Mouse (Mus musculus): ENCODE data around the gene Ptprs. TPM values are rescaled to one million over a fixed set of nuclear protein-coding genes. Genes with fewer than 3 reads are reported as not detected.

The Ptprs gene
- polyA plus RNA-seq, 1 experiment from 2014 or later = 106 TPM

DNA sequence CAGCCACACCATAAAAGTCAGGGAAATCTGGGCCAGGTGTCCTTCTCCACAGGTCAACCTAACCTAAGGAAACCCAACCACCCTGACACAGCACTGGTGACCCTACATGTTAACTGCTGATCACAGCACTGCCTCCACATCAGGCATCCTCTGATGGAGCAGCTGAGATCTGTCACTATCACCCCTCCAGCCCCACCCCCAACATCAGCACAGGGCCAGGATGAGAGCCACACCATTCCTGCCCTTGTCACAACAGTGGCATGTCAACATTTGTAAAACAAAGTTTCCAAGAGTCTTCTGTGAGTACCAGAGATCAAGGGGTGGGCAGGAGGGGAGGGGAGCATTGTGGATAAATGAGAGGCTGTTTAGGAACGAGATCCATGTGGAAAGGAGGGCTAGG, 12.8 kb downstream of the Ptprs start:
- Histone ChIP-seq H3K36me3 (0 out of 2 replicates have a peak, but pooled peaks cover 3% of the 10 kb centered on the region), H3K9ac (peak overlapping the region; percentile 43), H3K4me1 (peaks cover 81% of the 10 kb centered on the region), H3K4me2 (replicated peaks) (peak overlapping the region; percentile 88), H3K27me3 (no peaks in the 10 kb centered on the region), H3K4me3 (peak overlapping the region; percentile 75), H3K27ac (peak overlapping the region; percentile 93), H3K9me3 (no peaks in the 10 kb centered on the region)
- 14% methylated on average over 1 of the region's 1 CpGs for WGBS
- ATAC-seq (ENCODE audit: low FRiP score, low read depth) = no peak

DNA sequence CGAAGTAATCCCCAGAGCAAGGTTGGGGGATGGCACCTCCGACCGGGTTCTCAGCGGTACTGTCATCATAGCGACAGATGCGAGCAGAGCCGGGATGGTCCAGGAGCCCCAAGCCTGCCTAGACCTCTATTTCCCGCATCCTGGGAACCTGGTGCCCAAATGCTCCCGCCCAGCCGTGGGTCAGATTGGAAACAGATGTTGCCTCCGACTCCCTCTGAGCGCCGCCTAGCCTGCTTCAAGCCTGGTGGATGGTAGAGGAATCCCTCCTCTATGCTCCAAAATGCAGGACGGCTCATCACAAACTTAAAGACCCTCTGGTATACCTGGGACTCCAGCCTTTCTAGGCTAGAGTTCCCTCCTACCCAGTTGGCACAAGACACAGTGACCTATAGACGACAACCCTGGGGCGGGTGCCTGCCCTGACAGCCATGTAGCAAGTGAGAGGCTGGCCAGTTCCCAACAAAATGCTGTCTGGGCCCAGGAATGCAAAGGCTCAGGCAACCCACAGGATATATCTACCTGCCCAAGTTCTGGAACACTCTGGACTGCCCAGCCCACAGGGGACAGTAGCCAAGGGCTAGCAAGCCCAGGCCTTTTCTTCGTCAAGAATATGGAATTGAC, 13.3 kb downstream of the Ptprs start:
- Histone ChIP-seq H3K4me2 (replicated peaks) (peak overlapping the region; percentile 88), H3K4me1 (peaks cover 76% of the 10 kb centered on the region), H3K27ac (peak overlapping the region; percentile 93), H3K27me3 (no peaks in the 10 kb centered on the region), H3K36me3 (peaks cover 4% of the 10 kb centered on the region; the same call in 1 of the 2 replicates), H3K9ac (peak overlapping the region; percentile 43), H3K4me3 (peak overlapping the region; percentile 75), H3K9me3 (no peaks in the 10 kb centered on the region)
- WGBS = 2% methylated on average over 17 of the region's 17 CpGs
- ATAC-seq (ENCODE audit: low FRiP score, low read depth) = peak; percentile 21

DNA sequence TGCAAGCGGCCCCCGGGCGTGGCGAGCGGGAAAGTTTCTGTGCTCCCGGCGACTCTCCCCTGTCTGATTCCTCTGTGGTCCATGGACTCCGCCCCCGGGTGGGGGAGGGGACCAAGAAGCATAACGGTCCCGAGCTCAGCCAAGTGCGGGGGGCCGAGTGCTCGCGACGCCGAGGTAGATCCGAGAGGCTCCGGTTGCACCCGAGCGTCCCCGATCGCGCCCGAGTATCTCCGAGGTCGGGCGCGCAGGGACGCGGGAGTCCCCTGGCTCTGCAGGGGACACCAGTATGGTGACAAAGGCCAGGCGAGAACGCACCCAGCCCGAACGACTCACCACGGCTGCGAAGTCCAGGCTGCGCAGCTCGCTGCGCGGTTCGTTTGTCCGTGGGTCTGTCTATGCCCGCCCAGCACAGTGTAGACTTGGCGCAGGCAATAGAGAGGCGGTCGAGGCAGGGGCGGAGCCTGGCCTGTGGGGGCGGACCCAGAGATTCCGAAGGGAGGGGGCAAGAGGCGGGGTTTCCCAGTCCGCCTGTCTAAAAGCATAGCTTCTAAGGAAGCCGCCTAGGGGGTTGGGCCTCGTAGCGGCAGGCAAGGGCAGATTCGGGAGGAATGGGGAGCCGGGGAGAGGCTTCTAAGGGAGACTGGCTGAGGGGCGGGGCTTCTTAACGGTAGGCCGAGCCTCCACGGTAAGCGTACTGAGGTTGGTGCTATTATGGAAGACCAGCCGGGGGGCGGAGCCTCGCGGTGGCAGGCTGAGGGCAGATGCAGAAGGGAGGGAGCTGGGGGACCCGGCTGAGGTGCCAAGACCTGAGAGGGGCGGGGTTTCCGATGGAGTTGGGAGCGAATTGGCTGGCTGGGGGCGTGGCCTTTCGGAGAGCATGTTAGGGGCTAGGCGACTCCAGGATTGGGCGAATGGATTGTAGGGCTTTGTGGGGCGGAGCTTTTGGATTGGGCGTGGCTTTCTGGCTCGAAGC, 14.2 kb downstream of the Ptprs start:
- peaks cover 68% of the 10 kb centered on the region for H3K4me1 ChIP-seq
- peak overlapping the region; percentile 75 for H3K4me3 ChIP-seq
- peaks cover 12% of the 10 kb centered on the region for H3K36me3 ChIP-seq
- no peaks in the 10 kb centered on the region for H3K27me3 ChIP-seq
- H3K27ac ChIP-seq = peak overlapping the region; percentile 95
- under 1% methylated on average over 77 of the region's 77 CpGs for WGBS
- peak overlapping the region; percentile 88 for H3K4me2 ChIP-seq (replicated peaks)
- no peaks in the 10 kb centered on the region for H3K9me3 ChIP-seq
- H3K9ac ChIP-seq = peak overlapping the region; percentile 92
- ATAC-seq (ENCODE audit: low FRiP score, low read depth) = peak; percentile 93

DNA sequence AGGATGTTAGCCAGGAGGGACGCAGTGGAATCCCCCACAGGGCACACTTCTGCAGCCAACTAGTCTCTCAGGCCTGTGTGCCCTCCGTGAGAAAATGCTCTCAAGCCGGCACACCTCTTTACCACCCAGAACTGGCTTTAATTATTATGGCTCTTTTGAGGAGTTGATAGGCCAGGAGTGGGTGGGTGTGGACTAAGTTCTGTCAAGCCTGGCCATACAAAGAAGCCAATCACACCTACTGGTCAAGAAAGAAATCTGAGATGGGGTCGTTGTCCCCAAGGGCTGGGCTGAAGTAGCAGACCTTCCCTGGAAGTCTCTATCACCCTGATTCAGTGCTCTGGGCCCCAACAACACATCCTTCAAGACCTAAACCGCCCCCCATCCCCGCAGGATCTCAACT, 15.4 kb downstream of the Ptprs start:
- H3K27me3 ChIP-seq = no peaks in the 10 kb centered on the region
- peak overlapping the region; percentile 95 for H3K27ac ChIP-seq
- peaks cover 61% of the 10 kb centered on the region for H3K4me1 ChIP-seq
- H3K4me3 ChIP-seq = peak overlapping the region; percentile 75
- ATAC-seq (ENCODE audit: low FRiP score, low read depth) = no peak
- peaks cover 24% of the 10 kb centered on the region for H3K36me3 ChIP-seq
- 7% methylated on average over 6 of the region's 6 CpGs for WGBS
- H3K9me3 ChIP-seq = no peaks in the 10 kb centered on the region
- peak overlapping the region; percentile 88 for H3K4me2 ChIP-seq (replicated peaks)
- H3K9ac ChIP-seq = peak overlapping the region; percentile 92

DNA sequence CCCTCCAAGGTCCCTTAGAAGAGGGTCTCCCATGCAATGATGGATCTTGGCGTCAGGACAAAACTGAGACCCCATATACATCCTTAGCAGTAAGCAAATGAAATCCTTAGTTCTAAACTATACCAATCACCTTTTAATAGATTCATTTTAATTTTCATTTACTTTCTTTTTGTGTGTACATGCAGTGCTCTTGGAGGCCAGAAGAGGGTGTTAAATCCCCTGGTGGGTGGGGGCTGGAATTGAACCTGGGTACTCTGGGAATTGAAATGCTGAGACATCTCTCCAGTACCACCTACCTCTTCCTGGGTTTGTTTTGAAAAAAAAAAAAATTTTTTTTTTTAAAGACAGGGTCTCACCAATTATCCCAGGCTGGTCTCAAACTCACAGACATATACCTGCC, 18.8 kb downstream of the Ptprs start:
- WGBS = 93% methylated on average over 1 of the region's 1 CpGs

DNA sequence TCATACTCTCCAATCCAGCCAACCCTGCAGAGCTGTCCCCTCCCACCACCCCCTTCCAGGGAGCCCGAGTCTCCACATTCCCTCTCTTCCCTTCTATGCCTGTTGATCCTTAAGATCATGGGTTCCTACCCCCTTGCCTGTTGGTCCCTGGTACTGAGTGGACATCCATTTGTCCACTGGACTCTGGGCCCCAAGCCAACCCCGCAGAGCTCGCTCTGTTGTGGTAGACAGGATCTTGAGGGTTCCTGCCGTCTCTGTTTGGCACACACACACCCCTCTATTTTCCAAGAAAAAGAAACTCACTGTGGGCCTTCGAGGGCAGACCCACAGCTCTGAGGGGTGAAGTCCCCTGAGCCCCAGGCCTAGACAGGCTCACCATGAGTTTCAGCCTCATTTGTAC, 19.9 kb downstream of the Ptprs start:
- Histone ChIP-seq H3K4me1 (peaks cover 29% of the 10 kb centered on the region), H3K27me3 (no peaks in the 10 kb centered on the region), H3K36me3 (peaks cover 69% of the 10 kb centered on the region), H3K9ac (peak overlapping the region; percentile 13; the same call in 1 of the 2 replicates), H3K4me2 (replicated peaks) (no peak overlapping the region), H3K4me3 (no peak overlapping the region), H3K27ac (no peak overlapping the region), H3K9me3 (no peaks in the 10 kb centered on the region)
- 93% methylated on average over 5 of the region's 5 CpGs for WGBS
- no peak for ATAC-seq (ENCODE audit: low FRiP score, low read depth)

More for the DNA sequence above, 18.8 kb downstream of the Ptprs start:
- H3K9me3 ChIP-seq = no peaks in the 10 kb centered on the region
- H3K27me3 ChIP-seq = no peaks in the 10 kb centered on the region
- H3K27ac ChIP-seq = no peak overlapping the region
- H3K9ac ChIP-seq = no peak overlapping the region
- H3K36me3 ChIP-seq = peaks cover 59% of the 10 kb centered on the region
- peaks cover 31% of the 10 kb centered on the region for H3K4me1 ChIP-seq
- no peak overlapping the region for H3K4me3 ChIP-seq
- no peak for ATAC-seq (ENCODE audit: low FRiP score, low read depth)
- H3K4me2 ChIP-seq (replicated peaks) = no peak overlapping the region

DNA sequence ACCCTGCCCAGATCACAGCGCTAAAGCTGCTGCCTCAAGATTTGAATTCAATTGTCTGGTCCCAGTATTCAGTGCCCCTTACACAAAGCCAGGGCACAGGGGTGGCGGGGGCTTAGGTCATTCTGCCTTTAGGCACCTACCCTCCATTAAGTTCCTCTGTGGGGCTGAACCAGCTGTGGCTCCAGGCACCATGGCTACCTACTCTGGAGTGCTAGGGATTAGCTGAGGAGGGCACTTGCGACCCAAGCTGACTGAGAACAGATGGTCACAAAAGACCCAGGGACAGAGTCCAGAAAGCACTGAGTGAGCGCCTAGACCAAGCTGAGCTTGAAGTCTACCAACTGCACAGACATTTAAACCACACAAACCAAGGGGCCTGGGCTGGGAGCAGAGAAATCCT, 22.6 kb downstream of the Ptprs start:
- no peak overlapping the region for H3K9ac ChIP-seq
- WGBS = 90% methylated on average over 4 of the region's 4 CpGs
- H3K4me2 ChIP-seq (replicated peaks) = no peak overlapping the region
- 0 out of 2 replicates have a peak, but pooled peaks cover 2% of the 10 kb centered on the region for H3K4me1 ChIP-seq
- H3K27ac ChIP-seq = no peak overlapping the region
- peaks cover 96% of the 10 kb centered on the region for H3K36me3 ChIP-seq
- no peak overlapping the region for H3K4me3 ChIP-seq
- H3K27me3 ChIP-seq = no peaks in the 10 kb centered on the region
- no peaks in the 10 kb centered on the region for H3K9me3 ChIP-seq
- no peak for ATAC-seq (ENCODE audit: low FRiP score, low read depth)

DNA sequence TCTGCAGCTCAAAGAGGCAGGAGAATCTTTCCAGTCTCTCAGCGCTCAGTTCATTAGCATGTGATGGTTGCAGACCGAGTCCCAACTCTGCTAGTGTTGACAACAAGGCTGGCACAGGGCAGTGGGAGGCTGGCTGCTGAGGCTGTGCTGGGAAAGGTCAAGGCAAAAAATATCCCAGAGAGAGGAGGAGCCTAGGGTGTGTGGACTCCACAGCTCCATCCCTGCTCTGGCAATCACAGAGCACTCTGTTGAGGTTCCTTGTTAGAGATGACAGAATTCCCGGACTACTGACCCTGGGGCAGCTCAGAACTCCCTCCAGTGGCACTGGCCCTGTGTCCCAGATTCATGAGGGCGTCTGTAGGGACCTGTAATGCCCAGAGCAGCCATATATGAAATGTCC, 23.0 kb downstream of the Ptprs start:
- 92% methylated on average over 4 of the region's 4 CpGs for WGBS
- no peak for ATAC-seq (ENCODE audit: low FRiP score, low read depth)
- Histone ChIP-seq H3K27me3 (no peaks in the 10 kb centered on the region), H3K4me1 (no peaks in the 10 kb centered on the region), H3K4me2 (replicated peaks) (no peak overlapping the region), H3K27ac (no peak overlapping the region), H3K4me3 (no peak overlapping the region), H3K9me3 (no peaks in the 10 kb centered on the region), H3K9ac (no peak overlapping the region), H3K36me3 (peaks cover 100% of the 10 kb centered on the region)

DNA sequence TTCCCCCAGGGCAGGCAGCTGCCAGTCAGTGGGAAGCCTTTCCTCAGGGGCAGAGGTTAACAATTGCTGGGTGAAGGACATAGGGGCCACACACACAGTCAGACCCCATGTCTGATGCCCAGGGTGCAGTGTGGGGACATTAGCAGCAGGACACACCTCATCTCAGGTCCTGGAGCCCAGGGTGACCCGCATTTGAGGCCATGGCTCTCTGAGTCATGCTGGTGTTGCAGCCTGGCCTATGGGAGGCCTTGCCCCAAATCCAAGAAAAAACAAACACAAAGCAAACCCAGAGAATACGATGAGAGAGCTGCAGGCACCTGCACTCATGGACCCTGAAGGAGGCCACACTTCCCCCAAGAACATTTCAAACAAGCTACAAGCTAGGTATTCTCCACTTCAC, 28.6 kb downstream of the Ptprs start:
- H3K9ac ChIP-seq = no peak overlapping the region
- no peak overlapping the region for H3K4me3 ChIP-seq
- no peaks in the 10 kb centered on the region for H3K27me3 ChIP-seq
- H3K9me3 ChIP-seq = no peaks in the 10 kb centered on the region
- H3K4me1 ChIP-seq = no peaks in the 10 kb centered on the region
- H3K4me2 ChIP-seq (replicated peaks) = no peak overlapping the region
- peaks cover 90% of the 10 kb centered on the region for H3K36me3 ChIP-seq
- H3K27ac ChIP-seq = no peak overlapping the region
- WGBS = 70% methylated on average over 2 of the region's 2 CpGs
- no peak for ATAC-seq (ENCODE audit: low FRiP score, low read depth)

DNA sequence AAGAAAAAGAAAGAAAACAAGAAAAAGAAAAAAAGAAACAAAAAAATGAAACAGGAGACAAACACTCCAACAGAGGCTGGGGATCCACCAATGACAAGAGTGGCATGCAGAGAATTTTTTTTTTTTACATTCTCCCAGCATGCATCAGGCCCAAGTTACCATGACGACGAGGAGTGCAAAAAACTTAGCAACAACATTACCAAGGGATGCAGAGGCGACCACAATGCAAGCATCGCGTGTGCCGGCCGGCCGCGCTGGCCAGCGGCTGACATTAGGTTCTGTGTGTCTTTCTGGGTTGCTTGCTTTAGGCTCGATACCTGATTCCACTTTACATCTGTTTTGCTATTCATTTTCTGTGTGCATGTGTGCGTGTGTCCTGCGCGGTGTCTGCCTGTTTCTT, 30.9 kb downstream of the Ptprs start:
- Histone ChIP-seq H3K4me3 (no peak overlapping the region), H3K9me3 (no peaks in the 10 kb centered on the region), H3K9ac (no peak overlapping the region), H3K27me3 (no peaks in the 10 kb centered on the region), H3K27ac (no peak overlapping the region), H3K4me2 (replicated peaks) (no peak overlapping the region), H3K36me3 (peaks cover 89% of the 10 kb centered on the region), H3K4me1 (no peaks in the 10 kb centered on the region)
- no peak for ATAC-seq (ENCODE audit: low FRiP score, low read depth)
- WGBS = 76% methylated on average over 14 of the region's 14 CpGs

DNA sequence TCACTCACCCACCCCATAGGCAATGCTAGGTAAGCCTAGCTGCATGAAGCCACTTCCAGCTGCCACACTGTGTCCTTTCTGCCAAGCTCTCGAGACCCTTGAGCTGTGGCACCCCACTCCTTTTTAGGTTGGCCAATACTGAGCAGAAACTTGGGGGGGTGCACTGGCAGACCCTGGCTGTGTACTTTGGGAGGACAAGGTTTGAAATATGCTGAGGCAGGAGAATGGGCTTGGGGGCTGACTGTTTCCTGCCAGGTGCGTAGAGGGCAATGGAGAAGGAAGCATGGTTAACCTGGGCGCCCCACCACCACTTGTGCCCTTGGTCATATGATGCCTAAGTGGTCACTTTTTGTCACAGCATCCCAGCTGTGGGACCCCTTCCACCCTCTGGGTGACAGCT, 31.5 kb downstream of the Ptprs start:
- 90% methylated on average over 3 of the region's 3 CpGs for WGBS
- no peak overlapping the region for H3K4me3 ChIP-seq
- H3K27me3 ChIP-seq = no peaks in the 10 kb centered on the region
- H3K27ac ChIP-seq = no peak overlapping the region
- H3K4me1 ChIP-seq = no peaks in the 10 kb centered on the region
- H3K36me3 ChIP-seq = peaks cover 87% of the 10 kb centered on the region
- no peak overlapping the region for H3K9ac ChIP-seq
- H3K9me3 ChIP-seq = no peaks in the 10 kb centered on the region
- no peak overlapping the region for H3K4me2 ChIP-seq (replicated peaks)
- no peak for ATAC-seq (ENCODE audit: low FRiP score, low read depth)

DNA sequence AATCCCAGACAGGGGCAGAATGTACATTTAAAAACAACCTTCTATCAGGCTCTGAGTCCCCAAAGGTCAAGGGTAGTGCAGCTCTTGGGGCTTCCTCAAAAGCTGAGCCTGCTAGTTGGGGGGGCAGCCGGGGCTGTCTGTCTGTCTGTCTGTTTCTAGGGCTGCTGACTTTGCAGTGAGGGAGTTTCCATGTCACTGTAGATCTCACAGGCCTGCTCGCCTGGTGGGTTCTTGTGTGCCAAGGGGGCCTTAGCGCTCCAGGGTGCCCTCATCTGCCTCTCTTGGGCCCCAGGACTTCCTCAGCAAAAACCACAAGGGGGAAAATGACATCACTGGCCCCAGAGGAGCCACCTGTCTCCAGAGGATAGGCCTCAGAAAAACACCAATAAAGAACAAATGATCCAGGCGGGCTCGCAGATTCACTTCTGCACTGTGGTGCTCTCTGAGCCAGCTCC, 32.9 kb downstream of the Ptprs start:
- Histone ChIP-seq H3K4me1 (no peaks in the 10 kb centered on the region), H3K9me3 (no peaks in the 10 kb centered on the region), H3K4me2 (replicated peaks) (no peak overlapping the region), H3K9ac (no peak overlapping the region), H3K4me3 (no peak overlapping the region), H3K36me3 (peaks cover 87% of the 10 kb centered on the region), H3K27me3 (no peaks in the 10 kb centered on the region), H3K27ac (no peak overlapping the region)
- WGBS = 81% methylated on average over 5 of the region's 5 CpGs
- ATAC-seq (ENCODE audit: low FRiP score, low read depth) = no peak
